Mouse (Mus musculus): ENCODE measurements around the gene Mustn1.

Gene Mustn1

GRCm38 (mm10) chr14:30878958-30879571, at the start of gene Mustn1:
Gene Mustn1, plus strand, starts transcription at chr14:30879200.
- no peak for DNase-seq (ENCODE audit: low read depth, low spot score)

GRCm38 (mm10) chr14:30837416-30837996, 41.5 kb upstream of the Mustn1 start:
- DNase-seq (ENCODE audit: low read depth, low spot score): no peak

GRCm38 (mm10) chr14:30843701-30844100, 35.3 kb upstream of the Mustn1 start:
- no peak for DNase-seq (ENCODE audit: low read depth, low spot score)

- no peak for DNase-seq (ENCODE audit: low read depth, low spot score)
These were observed 28.5 kb upstream of the Mustn1 start for GRCm38 (mm10) chr14:30850504-30850903.

- DNase-seq (ENCODE audit: low read depth, low spot score): no peak
These were observed 26.7 kb upstream of the Mustn1 start for GRCm38 (mm10) chr14:30852325-30852724.

GRCm38 (mm10) chr14:30855316-30855715, 23.7 kb upstream of the Mustn1 start:
- no peak for DNase-seq (ENCODE audit: low read depth, low spot score)

GRCm38 (mm10) chr14:30856885-30857507, 22.0 kb upstream of the Mustn1 start:
- no peak for DNase-seq (ENCODE audit: low read depth, low spot score)

GRCm38 (mm10) chr14:30857990-30858389, 21.0 kb upstream of the Mustn1 start:
- peak; percentile 37 for DNase-seq (ENCODE audit: low read depth, low spot score)

GRCm38 (mm10) chr14:30861421-30862125, 17.4 kb upstream of the Mustn1 start:
- DNase-seq (ENCODE audit: low read depth, low spot score): no peak

GRCm38 (mm10) chr14:30862368-30862767, 16.6 kb upstream of the Mustn1 start:
- no peak for DNase-seq (ENCODE audit: low read depth, low spot score)

GRCm38 (mm10) chr14:30865311-30865710, 13.7 kb upstream of the Mustn1 start:
- DNase-seq (ENCODE audit: low read depth, low spot score): no peak

- DNase-seq (ENCODE audit: low read depth, low spot score): peak; percentile 70
These were observed 12.0 kb upstream of the Mustn1 start for GRCm38 (mm10) chr14:30867042-30867441.

- no peak for DNase-seq (ENCODE audit: low read depth, low spot score)
These were observed 10.2 kb upstream of the Mustn1 start for GRCm38 (mm10) chr14:30868826-30869225.

- DNase-seq (ENCODE audit: low read depth, low spot score): no peak
These were observed 9.6 kb upstream of the Mustn1 start for GRCm38 (mm10) chr14:30869391-30869801.

- DNase-seq (ENCODE audit: low read depth, low spot score): no peak
These were observed 8.5 kb upstream of the Mustn1 start for GRCm38 (mm10) chr14:30870206-30871147.

GRCm38 (mm10) chr14:30874095-30874700, 4.8 kb upstream of the Mustn1 start:
- DNase-seq (ENCODE audit: low read depth, low spot score): no peak

- no peak for DNase-seq (ENCODE audit: low read depth, low spot score)
These were observed 3.7 kb upstream of the Mustn1 start for GRCm38 (mm10) chr14:30875130-30875865.

GRCm38 (mm10) chr14:30875955-30876354, 3.0 kb upstream of the Mustn1 start:
- no peak for DNase-seq (ENCODE audit: low read depth, low spot score)

GRCm38 (mm10) chr14:30876451-30876850, 2.5 kb upstream of the Mustn1 start:
- DNase-seq (ENCODE audit: low read depth, low spot score): no peak

- no peak for DNase-seq (ENCODE audit: low read depth, low spot score)
These were observed 1.2 kb upstream of the Mustn1 start for GRCm38 (mm10) chr14:30877827-30878226.

Measured in CD4-positive, CD25-positive, alpha-beta regulatory T cell, adult 2 months (primary cell).